Mouse (Mus musculus): Measurements from ENCODE around the gene 4930430A15Rik. TPM values are rescaled to one million over a fixed set of nuclear protein-coding genes. Genes with fewer than 3 reads are reported as not detected.

Gene 4930430A15Rik
- polyA plus RNA-seq (2014; fragmentation: Illumina TruSeq; extraction: RNeasy Lipid Tissue Mini Kit (QIAGEN cat#74804); ENCODE audit: insufficient read depth, low read depth, low replicate concordance): not detected

GRCm38 (mm10) chr2:111229502-111229901 is at the start of gene 4930430A15Rik:
4930430A15Rik (minus strand) TSS chr2:111229602.

DNA sequence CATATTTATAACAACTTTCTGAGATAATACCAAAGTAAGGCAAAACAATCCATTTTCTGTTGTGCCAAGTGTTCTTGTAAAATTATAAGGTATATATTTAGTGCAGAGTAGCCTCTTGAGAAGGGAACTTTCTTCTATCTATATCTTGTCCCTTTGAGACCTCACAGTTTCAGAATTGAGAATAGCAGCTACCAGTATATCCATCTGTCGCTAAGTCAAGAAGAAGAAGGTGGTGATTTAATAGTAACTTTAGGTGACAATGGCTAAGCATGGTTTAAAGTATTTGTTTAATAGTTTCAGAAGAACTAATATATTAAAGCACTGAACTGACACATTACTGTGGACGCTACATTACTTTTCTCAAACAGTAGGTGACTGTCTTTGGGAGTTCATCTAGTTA is 44.6 kb upstream of the 4930430A15Rik start, which contains the start of gene Olfr1277:
TSS of gene Olfr1277 (minus strand) at position 101 of the 400 bp plus-strand sequence.

DNA sequence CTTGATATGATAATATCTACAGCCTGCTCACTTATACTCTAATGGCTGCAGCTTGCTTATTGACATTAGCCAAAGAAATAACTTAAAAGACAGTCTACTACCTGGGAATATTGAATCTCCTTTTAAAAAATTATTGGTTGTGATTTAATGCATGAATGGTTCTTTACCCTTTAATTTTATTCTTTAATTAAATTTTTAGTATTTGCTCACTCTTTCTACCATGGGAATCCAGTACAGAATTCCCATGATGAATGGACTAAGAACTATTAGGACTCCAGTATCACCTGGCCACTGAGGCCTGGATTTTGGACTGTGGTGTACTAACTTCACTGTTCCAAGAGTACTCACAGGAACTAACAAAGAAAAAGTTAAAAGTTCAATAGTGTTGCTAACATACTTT is 24.8 kb upstream of the 4930430A15Rik start, which contains the start of gene Olfr1276:
TSS of gene Olfr1276 (plus strand) at position 301 of the 400 bp plus-strand sequence.

GRCm38 (mm10) chr2:111235186-111235585 is 5.8 kb upstream of the 4930430A15Rik start, which contains the start of gene Olfr1275:
Olfr1275 (minus strand) TSS chr2:111235286.

GRCm38 (mm10) chr2:111152836-111153235 is 76.6 kb downstream of the 4930430A15Rik start, which contains the start of gene Gm15130:
Gm15130 (minus strand) TSS chr2:111152936.

Other genes with a start within 250 kb of the 4930430A15Rik start
- gene Gm13941, start 123.6 kb downstream of the 4930430A15Rik start, polyA plus RNA-seq (2014; fragmentation: Illumina TruSeq; extraction: RNeasy Lipid Tissue Mini Kit (QIAGEN cat#74804); ENCODE audit: insufficient read depth, low read depth, low replicate concordance): not detected
- not detected for gene Gm15130, start 76.7 kb downstream of the 4930430A15Rik start, polyA plus RNA-seq (2014; fragmentation: Illumina TruSeq; extraction: RNeasy Lipid Tissue Mini Kit (QIAGEN cat#74804); ENCODE audit: insufficient read depth, low read depth, low replicate concordance)
- gene Olfr1275, start 5.7 kb upstream of the 4930430A15Rik start, polyA plus RNA-seq (2014; fragmentation: Illumina TruSeq; extraction: RNeasy Lipid Tissue Mini Kit (QIAGEN cat#74804); ENCODE audit: insufficient read depth, low read depth, low replicate concordance): not detected
- not detected for gene Olfr1276, start 24.9 kb upstream of the 4930430A15Rik start, polyA plus RNA-seq (2014; fragmentation: Illumina TruSeq; extraction: RNeasy Lipid Tissue Mini Kit (QIAGEN cat#74804); ENCODE audit: insufficient read depth, low read depth, low replicate concordance)
- gene Olfr1277, start 44.5 kb upstream of the 4930430A15Rik start, polyA plus RNA-seq (2014; fragmentation: Illumina TruSeq; extraction: RNeasy Lipid Tissue Mini Kit (QIAGEN cat#74804); ENCODE audit: insufficient read depth, low read depth, low replicate concordance): not detected
- gene Olfr1278, start 60.5 kb upstream of the 4930430A15Rik start, polyA plus RNA-seq (2014; fragmentation: Illumina TruSeq; extraction: RNeasy Lipid Tissue Mini Kit (QIAGEN cat#74804); ENCODE audit: insufficient read depth, low read depth, low replicate concordance): not detected
- gene Olfr1279, start 71.0 kb upstream of the 4930430A15Rik start, polyA plus RNA-seq (2014; fragmentation: Illumina TruSeq; extraction: RNeasy Lipid Tissue Mini Kit (QIAGEN cat#74804); ENCODE audit: insufficient read depth, low read depth, low replicate concordance): not detected
- not detected for gene Olfr1280, start 84.4 kb upstream of the 4930430A15Rik start, polyA plus RNA-seq (2014; fragmentation: Illumina TruSeq; extraction: RNeasy Lipid Tissue Mini Kit (QIAGEN cat#74804); ENCODE audit: insufficient read depth, low read depth, low replicate concordance)
- gene Olfr1281, start 96.9 kb upstream of the 4930430A15Rik start, polyA plus RNA-seq (2014; fragmentation: Illumina TruSeq; extraction: RNeasy Lipid Tissue Mini Kit (QIAGEN cat#74804); ENCODE audit: insufficient read depth, low read depth, low replicate concordance): not detected
- not detected for gene Olfr1282, start 106.5 kb upstream of the 4930430A15Rik start, polyA plus RNA-seq (2014; fragmentation: Illumina TruSeq; extraction: RNeasy Lipid Tissue Mini Kit (QIAGEN cat#74804); ENCODE audit: insufficient read depth, low read depth, low replicate concordance)
- gene Olfr1283, start 137.2 kb upstream of the 4930430A15Rik start, polyA plus RNA-seq (2014; fragmentation: Illumina TruSeq; extraction: RNeasy Lipid Tissue Mini Kit (QIAGEN cat#74804); ENCODE audit: insufficient read depth, low read depth, low replicate concordance): not detected
- gene Olfr1284, start 145.9 kb upstream of the 4930430A15Rik start, polyA plus RNA-seq (2014; fragmentation: Illumina TruSeq; extraction: RNeasy Lipid Tissue Mini Kit (QIAGEN cat#74804); ENCODE audit: insufficient read depth, low read depth, low replicate concordance): not detected
- gene Olfr1286, start 193.5 kb upstream of the 4930430A15Rik start, polyA plus RNA-seq (2014; fragmentation: Illumina TruSeq; extraction: RNeasy Lipid Tissue Mini Kit (QIAGEN cat#74804); ENCODE audit: insufficient read depth, low read depth, low replicate concordance): not detected
- not detected for gene Olfr1287, start 219.5 kb upstream of the 4930430A15Rik start, polyA plus RNA-seq (2014; fragmentation: Illumina TruSeq; extraction: RNeasy Lipid Tissue Mini Kit (QIAGEN cat#74804); ENCODE audit: insufficient read depth, low read depth, low replicate concordance)
- not detected for gene Olfr1288, start 244.5 kb upstream of the 4930430A15Rik start, polyA plus RNA-seq (2014; fragmentation: Illumina TruSeq; extraction: RNeasy Lipid Tissue Mini Kit (QIAGEN cat#74804); ENCODE audit: insufficient read depth, low read depth, low replicate concordance)